Mouse (Mus musculus) stomach, embryonic 16.5 days (tissue): ENCODE results near the gene Brd2. TPM values are rescaled to one million over a fixed set of nuclear protein-coding genes. Genes with fewer than 3 reads are reported as not detected.
A peak's percentile ranks its signal among the peaks of the same experiment; 100 is the strongest.

Source experiments
- ATAC-seq: fragments of 200-750 bp; cut with Nextera tagmentation; 2 replicates; pipeline ENCODE4 v1.8.0; 2017; ENCODE audit warnings: moderate number of reproducible peaks, moderate TSS enrichment; ENCODE audit not compliant: insufficient read depth, low FRiP score
- H3K27ac ChIP-seq: fragments of 300-500 bp; sonication (generic); 2 replicates; pipeline ENCODE4 v1.5.1; 2014; ENCODE audit warnings: low read length
- H3K27me3 ChIP-seq: fragments of 300-500 bp; sonication (generic); 2 replicates; pipeline ENCODE4 v1.6.1; 2014; ENCODE audit warnings: low read length, control low read depth, mixed read lengths; ENCODE audit not compliant: control insufficient read depth, insufficient read depth
- H3K36me3 ChIP-seq: fragments of 300-500 bp; sonication (generic); 2 replicates; pipeline ENCODE4 v1.6.1; 2014; ENCODE audit warnings: low read length; ENCODE audit not compliant: control insufficient read depth, insufficient read depth
- H3K4me1 ChIP-seq: fragments of 300-500 bp; sonication (generic); 2 replicates; pipeline ENCODE4 v1.6.1; 2014; ENCODE audit warnings: low read length, control low read depth, mixed read lengths; ENCODE audit not compliant: control insufficient read depth, insufficient read depth
- H3K4me2 ChIP-seq: fragments of 300-500 bp; sonication (generic); 2 replicates; pipeline ENCODE4 v1.6.1; 2014; ENCODE audit warnings: low read depth, low read length, mixed read lengths
- H3K4me3 ChIP-seq: fragments of 300-500 bp; sonication (generic); replicated peaks from 2 replicates; pipeline ENCODE4 v1.5.1; 2014; ENCODE audit warnings: mild to moderate bottlenecking, low read length
- H3K9ac ChIP-seq: fragments of 300-500 bp; sonication (generic); 2 replicates; pipeline ENCODE4 v1.6.1; 2014; ENCODE audit warnings: low read length
- H3K9me3 ChIP-seq: fragments of 300-500 bp; sonication (generic); replicated peaks from 2 replicates; pipeline ENCODE4 v1.6.1; 2016; ENCODE audit warnings: low read length, control low read depth; ENCODE audit not compliant: control insufficient read depth
- WGBS: fragments of 180-500 bp; shearing (Covaris S2); extraction: QIAGEN DNeasy Blood & Tissue Kit; methylation state at CpG from one replicate; pipeline ENCODE4 v1.1.7; 2014; 5-methylcytosine and 5-hydroxymethylcytosine counted together
- polyA plus RNA-seq: library from polyadenylated mRNA; unstranded; fragments of >200 nt; fragmentation: Nextera tagmentation; extraction: Ambion mirVana; gene quantifications from 2 replicates; pipeline ENCODE4 v1.2.1, GENCODE M21; 2015

The Brd2 gene
- polyA plus RNA-seq, 1 experiment from 2014 or later = 71.9 TPM

DNA sequence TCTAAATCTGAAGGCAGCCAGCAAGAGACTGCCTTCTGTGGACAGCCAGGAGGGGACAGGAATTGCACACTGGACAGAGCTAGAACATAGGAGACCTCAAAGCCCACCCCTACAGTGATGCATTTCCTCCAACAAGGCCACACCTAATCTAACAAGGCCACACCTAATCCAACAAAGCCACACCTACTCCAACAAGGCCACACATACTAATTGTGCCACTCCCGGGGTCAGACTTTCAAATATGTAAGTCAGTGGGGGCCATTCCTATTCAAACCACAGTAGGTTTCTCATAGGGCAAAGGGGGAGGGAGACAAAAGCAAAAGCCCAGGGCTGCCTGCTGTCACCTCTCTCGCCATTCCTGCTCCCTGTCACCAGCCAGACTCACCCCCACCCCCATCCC is 35.0 kb downstream of the Brd2 start:
- H3K4me1 ChIP-seq = no peaks in the 10 kb centered on the region
- no peaks in the 10 kb centered on the region for H3K9me3 ChIP-seq
- H3K36me3 ChIP-seq = no peaks in the 10 kb centered on the region
- no peak overlapping the region for H3K4me2 ChIP-seq
- 60% methylated on average over 2 of the region's 2 CpGs for WGBS
- no peak overlapping the region for H3K9ac ChIP-seq
- H3K27me3 ChIP-seq = no peaks in the 10 kb centered on the region
- no peak overlapping the region for H3K4me3 ChIP-seq
- no peak overlapping the region for H3K27ac ChIP-seq
- no peak for ATAC-seq

DNA sequence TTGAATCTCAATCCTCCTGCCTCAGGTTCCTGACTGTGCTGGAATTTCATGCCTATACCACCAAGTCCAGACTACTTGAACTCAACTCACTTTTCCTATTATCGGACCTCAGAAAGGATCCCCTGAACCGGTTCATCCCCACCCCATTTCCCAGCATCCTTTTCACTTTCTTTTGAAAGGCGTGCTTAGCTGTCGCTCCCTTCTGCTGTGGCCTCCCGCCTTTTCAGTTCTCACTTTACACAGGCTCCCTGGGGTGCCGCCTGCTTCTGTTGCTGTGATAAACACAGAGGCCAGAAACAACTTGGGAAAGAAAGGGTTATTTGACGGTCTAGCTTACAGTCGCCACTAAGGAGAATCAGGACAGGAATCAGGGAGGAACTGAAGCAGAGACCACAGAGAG is 39.3 kb downstream of the Brd2 start:
- H3K9me3 ChIP-seq = no peaks in the 10 kb centered on the region
- ATAC-seq = no peak
- WGBS = 11% methylated on average over 8 of the region's 8 CpGs
- no peak overlapping the region for H3K4me3 ChIP-seq
- H3K9ac ChIP-seq = no peak overlapping the region
- no peaks in the 10 kb centered on the region for H3K27me3 ChIP-seq
- no peak overlapping the region for H3K4me2 ChIP-seq
- no peak overlapping the region for H3K27ac ChIP-seq
- H3K4me1 ChIP-seq = no peaks in the 10 kb centered on the region
- H3K36me3 ChIP-seq = no peaks in the 10 kb centered on the region

GRCm38 (mm10) chr17:34079621-34080020 is 42.8 kb downstream of the Brd2 start:
- H3K36me3 ChIP-seq = no peaks in the 10 kb centered on the region
- H3K27me3 ChIP-seq = peaks cover 17% of the 10 kb centered on the region
- H3K4me1 ChIP-seq = no peaks in the 10 kb centered on the region
- no peaks in the 10 kb centered on the region for H3K9me3 ChIP-seq
- H3K9ac ChIP-seq = no peak overlapping the region
- H3K27ac ChIP-seq = no peak overlapping the region
- H3K4me2 ChIP-seq = no peak overlapping the region
- no peak overlapping the region for H3K4me3 ChIP-seq
- ATAC-seq = peak; percentile 59; the same call in 1 of the 2 replicates
- WGBS = 12% methylated on average over 5 of the region's 5 CpGs

- H3K4me2 ChIP-seq = no peak overlapping the region
- no peak overlapping the region for H3K9ac ChIP-seq
- WGBS = 85% methylated on average over 11 of the region's 11 CpGs
These were observed 43.4 kb downstream of the Brd2 start for GRCm38 (mm10) chr17:34079002-34079401.

DNA sequence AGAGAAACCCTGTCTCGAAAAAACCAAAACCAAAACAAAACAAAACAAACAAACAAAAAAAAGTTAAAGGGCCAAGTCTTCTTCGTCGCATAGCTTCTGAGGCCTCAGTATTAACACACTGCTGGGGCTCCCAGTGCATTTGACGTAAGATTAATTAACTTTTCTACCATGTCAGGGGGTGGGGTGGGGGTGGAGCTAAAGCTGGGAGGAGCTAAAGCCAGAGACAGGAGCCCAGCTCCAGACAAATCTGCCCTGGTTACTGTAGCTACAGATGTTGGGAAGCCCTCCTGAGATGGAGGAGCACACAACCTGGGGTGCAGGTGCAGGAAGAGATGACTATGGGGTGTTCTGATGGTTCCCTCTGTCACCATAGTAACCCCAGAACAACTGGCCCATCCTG is 44.3 kb downstream of the Brd2 start:
- ATAC-seq = no peak
- H3K9me3 ChIP-seq = no peaks in the 10 kb centered on the region
- no peak overlapping the region for H3K4me2 ChIP-seq
- H3K4me3 ChIP-seq = no peak overlapping the region
- WGBS = 56% methylated on average over 4 of the region's 4 CpGs
- H3K4me1 ChIP-seq = no peaks in the 10 kb centered on the region
- H3K27ac ChIP-seq = no peak overlapping the region
- no peaks in the 10 kb centered on the region for H3K36me3 ChIP-seq
- H3K27me3 ChIP-seq = peaks cover 17% of the 10 kb centered on the region
- no peak overlapping the region for H3K9ac ChIP-seq

More at GRCm38 (mm10) chr17:34079002-34079401, 43.4 kb downstream of the Brd2 start:
- ATAC-seq = no peak
- Histone ChIP-seq H3K4me3 (no peak overlapping the region), H3K36me3 (no peaks in the 10 kb centered on the region), H3K9me3 (no peaks in the 10 kb centered on the region), H3K27me3 (peaks cover 17% of the 10 kb centered on the region), H3K27ac (no peak overlapping the region), H3K4me1 (no peaks in the 10 kb centered on the region)

DNA sequence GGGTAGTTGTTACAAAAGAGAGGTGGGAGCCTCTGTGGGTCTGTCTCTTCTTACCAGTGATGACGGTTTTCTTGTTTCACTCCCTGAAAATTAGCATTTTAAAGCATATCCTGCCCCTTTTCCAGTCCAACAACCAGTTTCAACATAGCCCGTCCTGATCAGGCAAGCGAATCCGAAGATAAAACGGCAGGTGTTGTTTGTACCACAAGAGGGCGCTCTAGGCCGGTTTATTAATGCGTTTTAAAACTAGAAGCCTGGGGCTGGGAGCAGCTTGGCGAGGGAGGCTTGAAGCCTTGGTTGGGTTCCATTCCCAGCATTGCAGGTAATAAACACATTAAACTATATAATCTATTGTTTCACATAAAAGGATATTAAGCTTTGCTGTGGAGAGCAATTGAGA is 44.9 kb downstream of the Brd2 start:
- Histone ChIP-seq H3K36me3 (no peaks in the 10 kb centered on the region), H3K4me2 (no peak overlapping the region), H3K9me3 (no peaks in the 10 kb centered on the region), H3K27ac (no peak overlapping the region), H3K9ac (no peak overlapping the region), H3K4me1 (no peaks in the 10 kb centered on the region), H3K27me3 (peaks cover 17% of the 10 kb centered on the region), H3K4me3 (no peak overlapping the region)
- WGBS = 3% methylated on average over 9 of the region's 9 CpGs
- no peak for ATAC-seq

- Histone ChIP-seq H3K4me3 (no peak overlapping the region), H3K9me3 (no peaks in the 10 kb centered on the region), H3K27me3 (peaks cover 17% of the 10 kb centered on the region), H3K9ac (no peak overlapping the region), H3K27ac (no peak overlapping the region), H3K4me1 (no peaks in the 10 kb centered on the region), H3K36me3 (no peaks in the 10 kb centered on the region), H3K4me2 (no peak overlapping the region)
- WGBS = 41% methylated on average over 7 of the region's 7 CpGs
- ATAC-seq = no peak
These were observed 47.2 kb downstream of the Brd2 start for GRCm38 (mm10) chr17:34075271-34075670.

- ATAC-seq = no peak
- H3K4me2 ChIP-seq = no peak overlapping the region
- WGBS = 69% methylated on average over 5 of the region's 5 CpGs
- H3K4me1 ChIP-seq = no peaks in the 10 kb centered on the region
- H3K27ac ChIP-seq = no peak overlapping the region
- peaks cover 14% of the 10 kb centered on the region for H3K27me3 ChIP-seq
- no peaks in the 10 kb centered on the region for H3K36me3 ChIP-seq
- H3K9ac ChIP-seq = no peak overlapping the region
- no peak overlapping the region for H3K4me3 ChIP-seq
- no peaks in the 10 kb centered on the region for H3K9me3 ChIP-seq
These were observed 50.3 kb downstream of the Brd2 start for GRCm38 (mm10) chr17:34072091-34072490.

- no peak overlapping the region for H3K4me3 ChIP-seq
- H3K9ac ChIP-seq = no peak overlapping the region
- H3K27me3 ChIP-seq = no peaks in the 10 kb centered on the region
- no peak overlapping the region for H3K4me2 ChIP-seq
- no peak for ATAC-seq
- no peaks in the 10 kb centered on the region for H3K9me3 ChIP-seq
- 39% methylated on average over 3 of the region's 3 CpGs for WGBS
- H3K27ac ChIP-seq = no peak overlapping the region
- H3K4me1 ChIP-seq = no peaks in the 10 kb centered on the region
- no peaks in the 10 kb centered on the region for H3K36me3 ChIP-seq
These were observed 53.6 kb downstream of the Brd2 start for GRCm38 (mm10) chr17:34068864-34069263.
